Mouse (Mus musculus) adrenal gland, postnatal 10 days (tissue): Measurements from ENCODE around the gene Hoxb4. TPM values are rescaled to one million over a fixed set of nuclear protein-coding genes. Genes with fewer than 3 reads are reported as not detected.

Experiments used
- DNase-seq: peaks from one replicate; pipeline ENCODE4 v3.0.0; 2021; ENCODE audit warnings: mixed read lengths
- microRNA-seq: library from miRNA; unstranded; fragments of <30 nt; microRNA quantifications from one replicate; pipeline ENCODE4 v1.2.0, GENCODE M21; 2021
- total RNA-seq, 2 experiments: library from RNA; stranded (reverse); gene quantifications; 2 replicates each; pipeline ENCODE4 v1.2.3; 2021

The Hoxb4 gene
- total RNA-seq, 2 experiments from 2014 or later, result 8.4 to 15.9 TPM

DNA sequence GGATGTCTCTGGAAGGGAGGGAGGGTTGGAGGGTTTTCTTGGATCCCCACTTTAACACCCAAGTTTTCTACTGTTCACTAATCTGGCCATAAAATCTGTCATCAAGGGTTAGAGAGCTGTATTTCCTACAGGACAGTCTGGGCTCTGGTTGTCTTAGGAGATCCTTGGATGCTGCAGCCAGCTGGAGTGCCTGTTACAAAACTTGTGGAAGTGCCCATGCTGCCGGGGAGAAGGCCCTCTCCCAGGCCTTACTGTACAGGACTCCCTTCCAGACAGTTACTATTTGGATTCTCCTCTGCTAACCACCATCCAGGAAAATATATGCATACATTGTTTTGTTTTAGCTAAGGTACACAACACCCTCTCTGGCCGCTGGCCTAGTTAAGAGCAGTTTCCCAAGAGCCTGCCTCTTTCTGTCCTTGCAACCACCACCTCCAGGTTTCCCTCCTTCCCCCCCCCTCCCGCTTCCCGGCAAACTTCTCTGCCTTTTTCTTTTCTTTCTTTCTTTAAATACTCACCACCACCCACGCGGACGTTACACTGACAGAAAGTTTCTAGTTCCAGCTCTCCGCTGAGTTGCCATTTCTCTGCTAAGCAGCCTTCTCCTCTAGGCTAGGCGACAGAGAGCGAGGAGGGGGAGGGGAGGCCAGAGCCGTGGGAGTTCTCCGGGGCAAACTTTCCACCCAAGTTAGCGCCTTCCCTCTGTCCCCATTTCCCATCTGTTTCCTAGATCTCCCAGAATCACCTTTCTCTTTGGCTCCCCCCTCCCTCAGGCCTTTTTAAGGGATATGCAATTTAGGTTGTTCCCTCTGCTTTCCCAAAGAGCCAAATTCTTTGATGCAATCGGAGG is 31.6 kb downstream of the Hoxb4 start:
- peak; percentile 69 for DNase-seq

DNA sequence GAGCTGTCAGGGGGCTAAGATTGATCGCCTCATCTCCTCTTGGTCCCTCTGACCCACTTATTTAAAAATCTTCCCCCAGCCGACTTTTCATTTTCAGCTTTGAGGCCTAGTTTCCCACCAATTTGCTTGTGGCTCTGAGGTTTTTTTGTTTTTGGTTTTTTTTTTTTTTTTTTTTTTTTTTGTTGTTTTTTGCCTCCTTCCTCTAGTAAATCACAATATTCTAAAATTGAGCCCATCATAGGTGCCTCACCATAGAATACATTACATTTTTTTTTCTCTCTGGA is 32.2 kb downstream of the Hoxb4 start, which contains the start of gene Hoxb2:
Gene Hoxb2, plus strand, starts transcription at position 185 of the 284 bp plus-strand sequence.
- no peak for DNase-seq

DNA sequence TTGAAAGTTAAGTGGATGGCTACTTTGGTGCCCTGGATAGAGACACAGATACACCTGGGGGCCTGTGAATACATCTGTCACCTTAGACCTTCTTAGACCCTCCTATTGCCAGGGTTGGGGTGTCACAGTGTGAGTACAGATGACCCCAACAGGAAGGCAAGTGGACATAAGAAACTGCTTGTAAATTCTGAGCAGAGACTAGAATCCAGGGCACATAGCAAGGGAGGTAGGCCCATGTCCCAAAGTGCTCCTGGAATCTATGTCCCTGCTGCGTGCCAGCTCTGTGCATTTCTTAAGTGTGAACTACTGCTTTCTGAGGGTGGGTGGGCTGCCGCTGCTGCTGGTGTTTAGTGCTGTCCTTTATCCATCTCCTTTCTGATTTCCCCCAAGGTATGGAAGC is 32.7 kb downstream of the Hoxb4 start:
- no peak for DNase-seq

DNA sequence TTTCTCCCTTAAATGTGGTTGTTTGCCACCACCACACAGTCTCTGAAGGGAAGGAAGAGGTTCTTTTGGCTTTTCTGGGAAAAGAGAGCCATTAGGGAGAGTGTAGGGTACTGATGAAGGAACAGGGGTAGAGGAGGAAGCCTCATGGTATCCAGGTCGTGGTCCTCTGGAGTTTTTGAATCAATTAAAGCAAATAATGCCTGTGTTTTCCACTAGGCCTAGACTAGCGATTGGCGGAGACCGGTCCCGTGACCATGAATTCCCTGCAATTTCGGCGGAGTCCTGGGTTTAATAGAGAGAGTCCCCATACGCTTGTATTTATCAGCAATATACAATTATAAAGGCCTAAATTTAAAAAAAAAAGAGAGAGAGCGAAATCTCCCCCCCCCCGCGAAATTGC is 33.2 kb downstream of the Hoxb4 start:
- peak; percentile 67 for DNase-seq

DNA sequence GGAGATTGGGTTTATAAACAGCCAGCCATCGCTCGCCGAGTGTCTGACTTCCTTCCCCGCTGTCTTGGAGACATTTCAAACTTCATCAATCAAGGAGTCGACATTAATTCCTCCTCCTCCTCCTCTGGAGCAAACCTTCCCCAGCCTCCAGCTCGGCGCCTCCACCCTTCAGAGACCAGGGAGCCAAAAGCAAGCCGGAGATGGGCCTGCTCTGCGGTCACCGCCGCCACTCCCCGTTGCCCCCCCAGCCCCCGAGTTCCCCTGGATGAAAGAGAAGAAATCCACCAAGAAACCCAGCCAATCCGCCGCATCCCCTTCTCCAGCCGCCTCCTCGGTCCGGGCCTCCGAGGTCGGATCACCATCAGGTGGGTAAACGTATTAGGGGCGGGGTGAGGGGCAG is 33.8 kb downstream of the Hoxb4 start:
- peak; percentile 81 for DNase-seq

DNA sequence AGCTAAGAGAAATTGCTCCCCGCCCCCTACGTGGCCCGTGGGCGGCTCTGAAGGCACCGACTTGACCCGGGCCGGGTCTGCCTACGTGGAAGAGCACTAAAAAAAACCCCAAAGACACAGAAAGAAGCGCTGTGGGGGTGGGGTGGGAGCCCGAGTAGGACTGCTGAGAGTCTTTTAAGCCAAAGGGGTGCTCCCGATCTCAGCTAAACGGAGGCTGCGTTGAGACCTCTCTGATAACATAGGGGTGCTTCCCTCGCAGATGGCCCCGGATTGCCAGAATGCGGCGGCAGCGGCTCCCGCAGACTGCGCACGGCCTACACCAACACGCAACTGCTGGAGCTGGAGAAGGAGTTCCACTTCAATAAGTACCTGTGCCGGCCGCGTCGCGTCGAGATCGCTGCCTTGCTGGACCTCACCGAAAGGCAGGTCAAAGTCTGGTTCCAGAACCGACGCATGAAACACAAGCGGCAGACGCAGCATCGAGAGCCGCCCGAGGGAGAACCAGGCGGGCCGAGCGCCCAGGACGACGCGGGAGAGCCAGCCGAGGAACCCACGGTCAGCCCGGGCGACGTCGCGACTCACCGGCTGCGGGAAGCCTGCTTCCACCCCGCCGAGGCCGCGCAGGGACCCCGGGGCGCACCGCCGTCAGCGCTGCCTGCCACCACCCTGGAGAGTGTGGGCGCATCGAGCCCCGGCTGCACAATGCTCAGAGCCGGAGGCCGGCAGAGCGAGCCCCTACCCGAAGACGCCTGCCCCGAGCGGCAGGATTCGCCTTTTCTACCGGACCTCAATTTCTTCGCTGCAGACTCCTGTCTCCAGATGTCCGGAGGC is 34.8 kb downstream of the Hoxb4 start:
- DNase-seq, result peak; percentile 76

DNA sequence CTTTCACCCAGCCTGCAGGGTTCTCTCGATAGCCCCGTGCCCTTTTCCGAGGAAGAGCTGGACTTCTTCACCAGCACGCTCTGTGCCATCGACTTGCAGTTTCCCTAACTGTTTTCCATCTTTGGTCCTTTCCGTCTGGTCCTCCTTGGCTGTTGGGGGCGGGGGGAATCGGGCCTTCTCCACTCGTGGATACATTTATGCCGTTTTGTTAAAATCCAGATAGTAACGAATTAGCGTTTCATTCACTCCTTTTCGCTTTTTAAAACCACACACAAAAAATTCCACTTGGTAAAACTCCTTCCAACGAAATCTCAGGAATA is 35.4 kb downstream of the Hoxb4 start:
- DNase-seq, result peak; percentile 61

DNA sequence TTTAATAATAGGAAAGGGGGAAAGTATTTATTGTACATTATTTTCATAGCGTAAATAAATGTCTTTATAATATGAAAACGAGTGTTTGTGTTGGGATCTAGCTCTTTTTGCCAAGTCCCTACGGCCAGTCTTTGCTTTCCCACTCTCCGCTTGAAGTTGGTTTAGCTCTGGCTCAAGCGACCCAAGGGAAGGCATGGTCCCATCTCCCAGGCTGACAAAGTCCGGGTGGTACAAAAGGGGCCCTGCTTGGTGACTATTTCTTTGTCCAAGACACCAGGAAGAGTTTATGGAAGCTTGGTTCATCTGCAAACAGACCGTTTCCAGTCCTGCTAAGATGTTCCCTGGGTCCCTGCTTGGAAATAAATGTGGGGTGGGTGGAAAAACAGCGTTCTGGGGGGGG is 35.9 kb downstream of the Hoxb4 start:
- peak; percentile 52 for DNase-seq

DNA sequence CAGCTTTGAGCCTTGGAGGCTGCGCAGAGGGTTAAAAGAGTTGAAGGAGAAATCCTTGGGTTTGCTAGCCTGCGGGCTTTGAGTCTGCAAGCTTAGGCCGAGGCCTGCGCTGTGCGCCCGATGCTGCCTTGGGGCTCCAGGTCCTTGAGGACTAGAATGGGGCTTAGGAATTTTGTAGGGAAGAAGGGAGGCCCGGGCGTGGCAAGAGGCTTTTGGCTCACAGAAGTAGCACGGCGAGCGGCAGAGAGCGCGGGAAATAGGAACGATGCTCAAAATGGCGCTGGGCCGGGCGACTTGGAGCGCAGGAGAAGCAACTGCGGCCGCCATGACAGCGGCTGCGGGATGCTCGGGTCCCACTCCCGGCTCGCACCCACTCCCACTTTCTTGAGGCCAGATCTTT is 36.3 kb downstream of the Hoxb4 start:
- DNase-seq, result peak; percentile 74

DNA sequence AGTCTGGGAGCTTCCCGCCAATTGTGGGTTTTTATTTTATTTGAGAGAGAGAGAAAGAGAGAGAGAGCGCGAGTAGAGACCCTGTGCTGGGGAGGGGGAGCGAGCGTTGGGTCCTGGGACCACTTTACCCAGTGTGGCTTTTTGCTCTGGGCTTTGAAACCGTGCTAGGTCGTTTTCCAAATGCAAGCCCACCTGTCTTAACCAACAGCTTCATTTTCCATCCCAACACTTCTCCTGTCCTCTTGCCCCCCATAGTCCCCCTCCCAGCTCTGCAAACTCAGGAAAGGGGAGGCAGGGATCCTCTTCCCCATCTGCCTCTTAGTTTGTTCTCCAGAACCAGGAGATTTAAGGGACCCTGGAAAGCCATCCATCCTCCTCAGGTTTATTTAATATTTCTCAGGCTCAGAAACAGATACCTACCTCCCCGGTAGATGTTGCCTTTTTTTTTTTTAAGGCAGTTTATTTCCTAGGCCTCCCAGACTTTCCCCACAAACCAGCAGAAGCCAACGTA is 36.8 kb downstream of the Hoxb4 start:
- peak; percentile 19 for DNase-seq

DNA sequence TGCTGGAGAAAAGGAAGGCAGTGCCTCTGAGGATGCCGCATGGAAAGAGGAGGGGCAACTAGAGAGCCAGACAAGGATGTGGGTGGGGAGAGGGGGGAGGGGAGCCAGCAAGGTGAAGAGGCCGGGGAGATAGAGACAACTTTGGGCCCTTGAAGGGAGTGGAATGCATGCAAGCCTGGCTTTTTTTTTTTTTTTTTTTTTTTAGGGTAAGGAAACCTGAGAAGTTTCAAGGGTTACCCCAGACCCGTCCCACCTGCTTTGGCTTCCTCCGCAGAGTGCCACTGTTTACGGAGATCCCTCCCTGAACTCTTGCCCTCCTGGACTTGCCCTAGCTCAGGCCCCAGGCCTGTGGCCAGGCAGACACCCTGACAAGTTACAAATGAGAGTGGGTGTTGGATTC is 45.7 kb downstream of the Hoxb4 start:
- DNase-seq, result no peak

DNA sequence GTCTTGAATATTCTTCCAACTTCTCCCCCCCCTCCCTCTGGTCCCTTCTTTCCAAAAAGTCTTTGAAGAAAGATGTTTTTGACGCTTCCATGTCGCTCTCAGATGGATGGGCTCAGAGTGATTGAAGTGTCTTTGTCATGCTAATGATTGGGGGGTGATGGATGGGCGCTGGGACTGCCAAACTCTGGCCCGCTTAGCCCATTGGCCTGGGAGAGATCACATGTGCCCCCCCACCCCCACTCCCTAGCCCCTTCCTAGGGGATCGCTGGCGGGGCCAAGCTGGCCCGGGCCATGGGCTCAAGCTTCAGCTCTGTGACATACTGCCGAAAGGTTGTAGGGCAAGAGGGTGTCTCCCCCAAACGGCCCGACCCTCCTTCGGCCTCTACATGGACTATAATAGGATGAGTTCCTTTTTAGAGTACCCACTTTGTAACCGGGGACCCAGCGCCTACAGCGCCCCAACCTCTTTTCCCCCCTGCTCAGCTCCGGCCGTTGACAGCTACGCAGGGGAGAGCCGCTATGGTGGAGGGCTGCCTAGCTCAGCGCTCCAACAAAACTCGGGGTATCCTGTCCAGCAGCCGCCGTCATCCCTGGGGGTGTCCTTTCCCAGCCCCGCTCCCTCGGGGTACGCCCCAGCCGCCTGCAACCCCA is 47.5 kb downstream of the Hoxb4 start, which contains the start of gene Hoxb1:
Gene Hoxb1, plus strand, starts transcription at position 312 of the 651 bp plus-strand sequence.
- no peak for DNase-seq

DNA sequence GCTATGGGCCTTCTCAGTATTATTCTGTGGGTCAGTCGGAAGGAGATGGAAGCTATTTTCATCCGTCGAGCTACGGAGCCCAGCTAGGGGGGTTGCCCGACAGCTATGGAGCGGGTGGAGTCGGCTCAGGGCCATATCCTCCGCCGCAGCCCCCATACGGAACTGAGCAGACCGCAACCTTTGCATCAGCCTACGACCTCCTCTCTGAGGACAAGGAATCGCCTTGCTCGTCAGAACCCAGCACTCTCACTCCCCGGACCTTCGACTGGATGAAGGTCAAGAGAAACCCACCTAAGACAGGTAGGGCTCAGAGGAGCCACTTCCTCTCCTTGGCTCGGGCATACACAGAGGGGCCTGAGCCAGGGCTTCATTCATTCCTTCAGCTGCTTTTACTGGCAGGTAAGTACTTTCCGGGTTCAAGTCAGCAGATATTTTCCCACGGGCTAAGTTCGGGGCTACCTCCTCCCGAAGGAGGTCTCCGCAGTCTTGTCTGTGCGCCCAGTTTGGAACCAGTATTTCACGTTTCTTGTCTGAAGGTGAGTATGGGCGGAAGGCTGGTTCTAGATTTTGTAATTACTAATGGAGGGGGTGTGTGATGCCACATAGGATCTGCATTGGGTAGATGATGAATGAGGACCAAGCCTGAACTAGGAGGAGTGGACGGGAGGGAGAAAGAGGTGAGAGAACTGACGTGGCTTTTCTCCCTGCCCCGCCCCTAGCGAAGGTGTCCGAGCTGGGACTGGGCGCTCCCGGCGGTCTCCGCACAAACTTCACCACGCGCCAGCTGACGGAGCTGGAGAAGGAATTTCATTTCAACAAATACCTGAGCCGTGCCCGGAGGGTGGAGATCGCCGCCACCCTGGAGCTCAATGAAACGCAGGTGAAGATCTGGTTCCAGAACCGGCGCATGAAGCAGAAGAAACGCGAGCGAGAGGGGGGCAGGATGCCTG is 48.3 kb downstream of the Hoxb4 start:
- peak; percentile 18 for DNase-seq

DNA sequence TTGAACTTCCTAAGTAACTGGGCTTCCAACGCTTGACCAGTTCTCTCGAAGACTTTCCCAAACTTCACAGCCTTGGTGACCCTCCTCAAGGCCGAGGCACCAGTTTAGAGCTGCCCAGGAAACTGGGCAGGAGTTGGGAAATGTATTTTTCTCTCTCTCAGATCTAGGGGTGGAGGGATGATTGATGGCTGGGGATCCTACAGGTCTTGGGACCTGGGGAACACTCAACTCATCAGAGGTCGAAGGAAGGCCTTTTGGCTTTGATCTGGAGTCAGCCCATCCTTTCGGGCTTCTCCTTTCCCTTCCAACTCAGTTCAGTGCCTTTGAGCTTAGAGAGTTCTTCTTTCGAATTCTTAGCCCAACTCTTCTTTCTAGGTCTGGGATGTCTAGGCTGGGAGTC is 49.1 kb downstream of the Hoxb4 start:
- DNase-seq, result no peak

DNA sequence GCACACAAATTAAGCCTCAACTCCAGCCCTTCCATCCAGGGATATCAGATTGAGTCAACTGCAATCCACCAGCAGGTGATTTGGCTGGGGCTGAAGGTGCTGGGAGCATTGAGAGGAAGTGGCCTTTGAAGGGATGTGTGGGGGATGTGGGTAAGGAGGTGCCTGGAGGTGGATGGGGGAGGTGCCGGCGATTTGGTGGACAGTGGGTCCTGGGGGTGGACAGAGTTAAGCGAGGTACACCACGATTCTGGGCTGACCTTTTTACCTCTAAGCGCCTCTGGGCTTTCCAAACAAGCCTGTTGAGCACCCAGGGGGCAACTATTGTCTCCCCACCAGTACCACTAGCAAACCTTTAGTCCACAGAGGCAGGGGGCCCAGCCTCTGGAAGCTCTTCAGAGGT is 50.6 kb downstream of the Hoxb4 start:
- DNase-seq, result no peak

DNA sequence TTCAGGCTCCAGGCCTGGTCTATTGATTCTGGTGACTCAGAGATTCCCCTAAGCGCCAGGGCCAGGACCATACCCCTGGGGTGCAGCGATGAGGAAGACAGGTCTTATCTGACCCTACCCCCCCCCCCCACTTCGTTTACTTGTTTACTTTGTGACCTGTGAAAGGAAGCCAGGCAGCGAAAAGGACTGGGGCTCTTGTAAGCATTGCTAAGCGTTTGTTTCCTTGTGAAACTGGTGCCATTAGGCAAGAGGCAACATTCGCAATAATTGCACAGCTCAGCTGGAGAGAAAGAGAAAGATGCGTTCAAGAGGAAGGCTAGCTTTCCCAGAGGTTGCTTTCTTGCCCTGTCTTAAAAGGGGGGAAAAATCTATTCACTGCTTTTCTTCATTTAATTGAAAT is 51.1 kb downstream of the Hoxb4 start:
- DNase-seq, result no peak

Small RNA genes within 50 kb of the gene (microRNA-seq; reads per million reads assigned to microRNA genes)
- 27,315 reads per million, percentile 97 among the genes with 10 or more reads in this experiment for gene Mir10a

Other genes with a start within 250 kb of the Hoxb4 start
- gene Atp5g1, start 242.6 kb upstream of the Hoxb4 start, total RNA-seq, result 100 to 1,000 TPM; 267 to 394 TPM
- not detected for gene Calcoco2, start 206.3 kb upstream of the Hoxb4 start, total RNA-seq
- gene Ttll6, start 184.5 kb upstream of the Hoxb4 start, total RNA-seq, result not detected
- under 1 TPM in 1 of 2 experiments, not detected in 1; 0.12 TPM for gene Hoxb13, start 124.0 kb upstream of the Hoxb4 start, total RNA-seq
- 10 to 100 TPM; 55.7 to 73.6 TPM for gene Hoxb9, start 46.8 kb upstream of the Hoxb4 start, total RNA-seq
- gene Hoxb8, start 36.4 kb upstream of the Hoxb4 start, total RNA-seq, result 10 to 100 TPM; 38.5 to 44.0 TPM
- gene Hoxb7, start 31.6 kb upstream of the Hoxb4 start, total RNA-seq, result 10 to 100 TPM; 27.3 to 27.7 TPM
- 10 to 100 TPM; 23.6 to 29.8 TPM for gene Hoxb6, start 25.8 kb upstream of the Hoxb4 start, total RNA-seq
- gene Hoxb5, start 14.9 kb upstream of the Hoxb4 start, total RNA-seq, result 10 to 100 TPM; 12.1 to 17.1 TPM
- 10 to 100 TPM; 13.7 to 24.8 TPM for gene Hoxb3, start 5.1 kb downstream of the Hoxb4 start, total RNA-seq
- 10 to 100 TPM; 16.3 to 16.7 TPM for gene Hoxb2, start 32.3 kb downstream of the Hoxb4 start, total RNA-seq
- gene Hoxb1, start 47.5 kb downstream of the Hoxb4 start, total RNA-seq, result not detected
- 1 to 10 TPM; 4.7 to 7.6 TPM for gene Skap1, start 146.3 kb downstream of the Hoxb4 start, total RNA-seq